Comparison of ENCODE assay signal across 17 mouse cellular contexts in genomic region chr11:108606036-108606435, GRCm38 (mm10).
DNase-seq lines count a peak whose midpoint lies in the region; ATAC-seq and TF ChIP-seq lines count a peak whose summit lies in the region.
"Had no signal": no experiment of that assay in that cellular context is flagged by ENCODE, and none has a peak within 500 bp of the region (broad histone marks: within the 10 kb centered on the region; RNA-seq: fewer than 3 reads in every experiment).

No protein-coding gene starts in this region.

- no peak for TF ChIP-seq CTCF in layer of hippocampus, adult 2 months (conservative IDR thresholded peaks at IDR 0.05)
- no peak for TF ChIP-seq CTCF in stomach, postnatal 0 days (IDR thresholded peaks at IDR 0.05; ENCODE audit: low read depth)

- peak; percentile 75 for ATAC-seq in forebrain, embryonic 13.5 days
- ATAC-seq in midbrain, embryonic 11.5 days (ENCODE audit: low FRiP score), result peak; percentile 59; the same call in 1 of the 2 replicates
- ATAC-seq in stomach, postnatal 0 days (ENCODE audit: low FRiP score, low TSS enrichment), result no peak
- ATAC-seq: liver, postnatal 0 days had no signal

- H3K4me3 ChIP-seq in layer of hippocampus, adult 2 months, result peak overlapping the region; percentile 55
- H3K4me3 ChIP-seq in forebrain, embryonic 13.5 days, result peak overlapping the region; percentile 23
- peak overlapping the region; percentile 13; the same call in 1 of the 2 replicates for H3K4me3 ChIP-seq in midbrain, embryonic 11.5 days (ENCODE audit: low read depth, low read length)
- H3K4me3 ChIP-seq in stomach, postnatal 0 days (ENCODE audit: low read depth, low read length), result no peak overlapping the region
- H3K4me3 ChIP-seq: limb, embryonic 15.5 days; neural tube, embryonic 12.5 days had no signal

- H3K4me1 ChIP-seq in forebrain, embryonic 13.5 days, result peaks cover 7% of the 10 kb centered on the region; the same call in 1 of the 2 replicates
- H3K4me1 ChIP-seq in midbrain, embryonic 11.5 days (ENCODE audit: control insufficient read depth, insufficient read depth, low read length), result no peaks in the 10 kb centered on the region
- H3K4me1 ChIP-seq in stomach, postnatal 0 days (replicated peaks; ENCODE audit: control insufficient read depth, insufficient read depth), result no peaks in the 10 kb centered on the region
- H3K4me1 ChIP-seq: limb, embryonic 15.5 days; neural tube, embryonic 12.5 days had no signal

- H3K9ac ChIP-seq in forebrain, embryonic 13.5 days, result no peak overlapping the region
- H3K9ac ChIP-seq in midbrain, embryonic 11.5 days (ENCODE audit: low read length), result peak overlapping the region; percentile 1; the same call in 1 of the 2 replicates
- no peak overlapping the region for H3K9ac ChIP-seq in stomach, postnatal 0 days (ENCODE audit: low read length)
- H3K9ac ChIP-seq: limb, embryonic 15.5 days; liver, postnatal 0 days; neural tube, embryonic 12.5 days had no signal

- H3K4me2 ChIP-seq in forebrain, embryonic 13.5 days, result peak overlapping the region; percentile 34; the same call in 1 of the 2 replicates
- H3K4me2 ChIP-seq in midbrain, embryonic 11.5 days, result peak overlapping the region; percentile 24
- no peak overlapping the region for H3K4me2 ChIP-seq in stomach, postnatal 0 days (replicated peaks; ENCODE audit: low read depth)
- H3K4me2 ChIP-seq: limb, embryonic 15.5 days had no signal

- 66% methylated on average over 11 of the region's 11 CpGs for WGBS in forebrain, embryonic 13.5 days
- WGBS in midbrain, embryonic 11.5 days, result 61% methylated on average over 11 of the region's 11 CpGs
- 91% methylated on average over 11 of the region's 11 CpGs for WGBS in stomach, postnatal 0 days

- peak overlapping the region; percentile 81 for H3K27ac ChIP-seq in layer of hippocampus, adult 2 months
- peak overlapping the region; percentile 73; the same call in 1 of the 2 replicates for H3K27ac ChIP-seq in forebrain, embryonic 13.5 days
- peak overlapping the region; percentile 59; the same call in 1 of the 2 replicates for H3K27ac ChIP-seq in midbrain, embryonic 11.5 days (ENCODE audit: low read depth, low read length)
- H3K27ac ChIP-seq in stomach, postnatal 0 days (replicated peaks), result no peak overlapping the region
- H3K27ac ChIP-seq: limb, embryonic 15.5 days had no signal

- no peak for DNase-seq in layer of hippocampus, adult 2 months (ENCODE audit: low spot score in 2 of 2)
- DNase-seq in layer of hippocampus, adult 8-10 months (ENCODE audit: low spot score in 2 of 2), result no peak
- peak; percentile 82 for DNase-seq in midbrain, embryonic 11.5 days (ENCODE audit: low spot score, missing footprints)
- no peak for DNase-seq in frontal cortex, postnatal 36 days (ENCODE audit: low spot score in 2 of 2)
- no peak for DNase-seq in stomach, postnatal 0 days (ENCODE audit: low spot score)
- DNase-seq in layer of hippocampus, postnatal 36 days, result no peak
- DNase-seq: adrenal gland, postnatal 10 days; B cell, adult 2 months; gastrocnemius, postnatal 14 days; kidney, adult 8-10 months; kidney, postnatal 25 days; liver, postnatal 0 days; lung, postnatal 36 days; right cerebral cortex, postnatal 4 days had no signal

- no peaks in the 10 kb centered on the region for H3K36me3 ChIP-seq in forebrain, embryonic 13.5 days (ENCODE audit: poor library complexity, severe bottlenecking)
- no peaks in the 10 kb centered on the region for H3K36me3 ChIP-seq in midbrain, embryonic 11.5 days (ENCODE audit: control insufficient read depth, insufficient read depth, low read length)
- H3K36me3 ChIP-seq in stomach, postnatal 0 days (ENCODE audit: control insufficient read depth, insufficient read depth, low read length), result no peaks in the 10 kb centered on the region
- H3K36me3 ChIP-seq: limb, embryonic 15.5 days; neural tube, embryonic 12.5 days had no signal

- no peaks in the 10 kb centered on the region for H3K9me3 ChIP-seq in forebrain, embryonic 13.5 days (replicated peaks)
- no peaks in the 10 kb centered on the region for H3K9me3 ChIP-seq in midbrain, embryonic 11.5 days (ENCODE audit: control insufficient read depth, low read length)
- no peaks in the 10 kb centered on the region for H3K9me3 ChIP-seq in stomach, postnatal 0 days (ENCODE audit: control insufficient read depth, low read length)
- H3K9me3 ChIP-seq: limb, embryonic 15.5 days; neural tube, embryonic 12.5 days had no signal

- H3K27me3 ChIP-seq in forebrain, embryonic 13.5 days, result no peaks in the 10 kb centered on the region
- H3K27me3 ChIP-seq in midbrain, embryonic 11.5 days (ENCODE audit: control insufficient read depth, insufficient read depth, low read length), result no peaks in the 10 kb centered on the region
- H3K27me3 ChIP-seq in stomach, postnatal 0 days (ENCODE audit: control insufficient read depth, insufficient read depth, low read length), result no peaks in the 10 kb centered on the region
- H3K27me3 ChIP-seq: limb, embryonic 15.5 days; neural tube, embryonic 12.5 days had no signal

- no peak for TF ChIP-seq EP300 in stomach, postnatal 0 days (optimal IDR thresholded peaks at IDR 0.05)
